Mouse (Mus musculus) lung, adult 2 months (tissue): ENCODE data around the gene Arid1b.

Experiments
- CTCF ChIP-seq: fragments of 200-500 bp; IDR thresholded peaks from 2 replicates; pipeline ENCODE4 v1.5.1; 2011; ENCODE audit warnings: mild to moderate bottlenecking, low read length, control low read depth; ENCODE audit not compliant: insufficient read depth
- POLR2A ChIP-seq: fragments of 200-500 bp; IDR thresholded peaks from 2 replicates; pipeline ENCODE4 v1.6.1; 2011; ENCODE audit warnings: low read depth, mild to moderate bottlenecking, control low read depth, low read length, borderline replicate concordance; ENCODE audit errors: extremely low read depth

- TF ChIP-seq CTCF (no peak), POLR2A (no peak)
Measured at GRCm38 (mm10) chr17:5036200-5036835, 42.2 kb downstream of the Arid1b start.
